Mouse (Mus musculus): ENCODE data around the gene A530084C06Rik. TPM values are rescaled to one million over a fixed set of nuclear protein-coding genes. Genes with fewer than 3 reads are reported as not detected.

The A530084C06Rik gene
- polyA plus RNA-seq, 1 experiment from 2014 or later, result not detected

GRCm38 (mm10) chr13:31567099-31567498, 8.0 kb upstream of the A530084C06Rik start:
- Histone ChIP-seq H3K4me3 (no peak overlapping the region), H3K4me1 (no peaks in the 10 kb centered on the region), H3K27me3 (peaks cover 25% of the 10 kb centered on the region), H3K9ac (replicated peaks) (no peak overlapping the region), H3K27ac (replicated peaks) (no peak overlapping the region), H3K36me3 (no peaks in the 10 kb centered on the region), H3K4me2 (replicated peaks) (no peak overlapping the region), H3K9me3 (no peaks in the 10 kb centered on the region)
- WGBS, result 88% methylated on average over 8 of the region's 8 CpGs
- ATAC-seq (ENCODE audit: low FRiP score, low read depth), result no peak

GRCm38 (mm10) chr13:31564394-31564793, 5.3 kb upstream of the A530084C06Rik start:
- Histone ChIP-seq H3K9me3 (no peaks in the 10 kb centered on the region), H3K27ac (replicated peaks) (no peak overlapping the region), H3K36me3 (no peaks in the 10 kb centered on the region), H3K4me1 (peaks cover 6% of the 10 kb centered on the region), H3K27me3 (peaks cover 52% of the 10 kb centered on the region), H3K9ac (replicated peaks) (no peak overlapping the region), H3K4me2 (replicated peaks) (no peak overlapping the region), H3K4me3 (no peak overlapping the region)
- WGBS, result 70% methylated on average over 6 of the region's 6 CpGs
- no peak for ATAC-seq (ENCODE audit: low FRiP score, low read depth)

GRCm38 (mm10) chr13:31559419-31560144, 449 bp upstream of the A530084C06Rik start:
- Histone ChIP-seq H3K4me2 (replicated peaks) (peak overlapping the region; percentile 94), H3K9me3 (no peaks in the 10 kb centered on the region), H3K9ac (replicated peaks) (peak overlapping the region; percentile 47; the same call in 1 of the 2 replicates), H3K4me1 (peaks cover 24% of the 10 kb centered on the region), H3K27me3 (peaks cover 92% of the 10 kb centered on the region), H3K4me3 (peak overlapping the region; percentile 55), H3K36me3 (no peaks in the 10 kb centered on the region), H3K27ac (replicated peaks) (no peak overlapping the region)
- WGBS, result under 1% methylated on average over 81 of the region's 92 CpGs
- ATAC-seq (ENCODE audit: low FRiP score, low read depth), result peak; percentile 80

GRCm38 (mm10) chr13:31557768-31558520, 1.2 kb downstream of the A530084C06Rik start:
- WGBS, result under 1% methylated on average over 69 of the region's 73 CpGs

GRCm38 (mm10) chr13:31556964-31557767, 2.0 kb downstream of the A530084C06Rik start:
- no peak for ATAC-seq (ENCODE audit: low FRiP score, low read depth)
- Histone ChIP-seq H3K9me3 (no peaks in the 10 kb centered on the region), H3K36me3 (no peaks in the 10 kb centered on the region), H3K27me3 (peaks cover 85% of the 10 kb centered on the region), H3K4me1 (peaks cover 24% of the 10 kb centered on the region), H3K9ac (replicated peaks) (no peak overlapping the region), H3K27ac (replicated peaks) (no peak overlapping the region), H3K4me2 (replicated peaks) (peak overlapping the region; percentile 94), H3K4me3 (peak overlapping the region; percentile 55)
- WGBS, result 5% methylated on average over 24 of the region's 24 CpGs

More at GRCm38 (mm10) chr13:31557768-31558520, 1.2 kb downstream of the A530084C06Rik start:
- Histone ChIP-seq H3K9ac (replicated peaks) (no peak overlapping the region), H3K9me3 (no peaks in the 10 kb centered on the region), H3K36me3 (no peaks in the 10 kb centered on the region), H3K27ac (replicated peaks) (no peak overlapping the region), H3K4me1 (peaks cover 24% of the 10 kb centered on the region), H3K4me3 (peak overlapping the region; percentile 55), H3K4me2 (replicated peaks) (peak overlapping the region; percentile 94), H3K27me3 (peaks cover 93% of the 10 kb centered on the region)
- ATAC-seq (ENCODE audit: low FRiP score, low read depth), result peak; percentile 29; the same call in 1 of the 2 replicates

GRCm38 (mm10) chr13:31555834-31556233, 3.3 kb downstream of the A530084C06Rik start, which contains the start of gene Foxq1:
Gene Foxq1, plus strand, starts transcription at chr13:31556134.
- no peaks in the 10 kb centered on the region for H3K9me3 ChIP-seq
- H3K27me3 ChIP-seq, result peaks cover 72% of the 10 kb centered on the region
- H3K4me3 ChIP-seq, result no peak within 1 kb of the TSS
- H3K27ac ChIP-seq (replicated peaks), result no peak within 1 kb of the TSS
- H3K4me1 ChIP-seq, result peaks cover 24% of the 10 kb centered on the region
- H3K36me3 ChIP-seq, result no peaks in the 10 kb centered on the region
- H3K9ac ChIP-seq (replicated peaks), result no peak within 1 kb of the TSS
- ATAC-seq (ENCODE audit: low FRiP score, low read depth), result no peak
- 78% methylated on average over 4 of the region's 4 CpGs for WGBS
- H3K4me2 ChIP-seq (replicated peaks), result no peak within 1 kb of the TSS

- ATAC-seq (ENCODE audit: low FRiP score, low read depth), result no peak
- H3K9ac ChIP-seq (replicated peaks), result no peak overlapping the region
- WGBS, result 88% methylated on average over 9 of the region's 9 CpGs
- no peaks in the 10 kb centered on the region for H3K9me3 ChIP-seq
- H3K4me3 ChIP-seq, result no peak overlapping the region
- H3K27me3 ChIP-seq, result no peaks in the 10 kb centered on the region
- H3K27ac ChIP-seq (replicated peaks), result no peak overlapping the region
- H3K36me3 ChIP-seq, result no peaks in the 10 kb centered on the region
- no peaks in the 10 kb centered on the region for H3K4me1 ChIP-seq
- H3K4me2 ChIP-seq (replicated peaks), result no peak overlapping the region
These were observed 11.5 kb downstream of the A530084C06Rik start for GRCm38 (mm10) chr13:31547610-31548009.

GRCm38 (mm10) chr13:31547204-31547603, 11.9 kb downstream of the A530084C06Rik start:
- no peak for ATAC-seq (ENCODE audit: low FRiP score, low read depth)
- H3K4me3 ChIP-seq, result no peak overlapping the region
- H3K9ac ChIP-seq (replicated peaks), result no peak overlapping the region
- no peak overlapping the region for H3K4me2 ChIP-seq (replicated peaks)
- WGBS, result 87% methylated on average over 3 of the region's 3 CpGs
- H3K9me3 ChIP-seq, result no peaks in the 10 kb centered on the region
- no peaks in the 10 kb centered on the region for H3K36me3 ChIP-seq
- no peak overlapping the region for H3K27ac ChIP-seq (replicated peaks)
- H3K27me3 ChIP-seq, result no peaks in the 10 kb centered on the region
- H3K4me1 ChIP-seq, result no peaks in the 10 kb centered on the region

GRCm38 (mm10) chr13:31546784-31547183, 12.3 kb downstream of the A530084C06Rik start:
- no peaks in the 10 kb centered on the region for H3K27me3 ChIP-seq
- ATAC-seq (ENCODE audit: low FRiP score, low read depth), result no peak
- H3K4me2 ChIP-seq (replicated peaks), result no peak overlapping the region
- no peak overlapping the region for H3K27ac ChIP-seq (replicated peaks)
- 92% methylated on average over 2 of the region's 2 CpGs for WGBS
- no peaks in the 10 kb centered on the region for H3K4me1 ChIP-seq
- no peaks in the 10 kb centered on the region for H3K9me3 ChIP-seq
- H3K4me3 ChIP-seq, result no peak overlapping the region
- H3K9ac ChIP-seq (replicated peaks), result no peak overlapping the region
- no peaks in the 10 kb centered on the region for H3K36me3 ChIP-seq

GRCm38 (mm10) chr13:31543021-31543420, 16.1 kb downstream of the A530084C06Rik start:
- Histone ChIP-seq H3K4me1 (no peaks in the 10 kb centered on the region), H3K27me3 (no peaks in the 10 kb centered on the region), H3K4me2 (replicated peaks) (no peak overlapping the region), H3K27ac (replicated peaks) (no peak overlapping the region), H3K9ac (replicated peaks) (no peak overlapping the region), H3K36me3 (no peaks in the 10 kb centered on the region), H3K4me3 (no peak overlapping the region), H3K9me3 (no peaks in the 10 kb centered on the region)
- 88% methylated on average over 5 of the region's 5 CpGs for WGBS
- ATAC-seq (ENCODE audit: low FRiP score, low read depth), result no peak

- Histone ChIP-seq H3K27ac (replicated peaks) (no peak overlapping the region), H3K4me1 (0 out of 2 replicates have a peak, but pooled peaks cover 2% of the 10 kb centered on the region), H3K9ac (replicated peaks) (no peak overlapping the region), H3K9me3 (no peaks in the 10 kb centered on the region), H3K4me2 (replicated peaks) (no peak overlapping the region), H3K36me3 (no peaks in the 10 kb centered on the region), H3K4me3 (no peak overlapping the region), H3K27me3 (no peaks in the 10 kb centered on the region)
- WGBS, result 88% methylated on average over 4 of the region's 4 CpGs
- ATAC-seq (ENCODE audit: low FRiP score, low read depth), result no peak
These were observed 24.4 kb downstream of the A530084C06Rik start for GRCm38 (mm10) chr13:31534726-31535125.

Measured in midbrain, embryonic 12.5 days (tissue).